Mouse (Mus musculus): ENCODE results near the gene Map3k10. TPM values are rescaled to one million over a fixed set of nuclear protein-coding genes. Genes with fewer than 3 reads are reported as not detected.

The Map3k10 gene
- polyA plus RNA-seq, 1 experiment: 39.4 TPM

DNA sequence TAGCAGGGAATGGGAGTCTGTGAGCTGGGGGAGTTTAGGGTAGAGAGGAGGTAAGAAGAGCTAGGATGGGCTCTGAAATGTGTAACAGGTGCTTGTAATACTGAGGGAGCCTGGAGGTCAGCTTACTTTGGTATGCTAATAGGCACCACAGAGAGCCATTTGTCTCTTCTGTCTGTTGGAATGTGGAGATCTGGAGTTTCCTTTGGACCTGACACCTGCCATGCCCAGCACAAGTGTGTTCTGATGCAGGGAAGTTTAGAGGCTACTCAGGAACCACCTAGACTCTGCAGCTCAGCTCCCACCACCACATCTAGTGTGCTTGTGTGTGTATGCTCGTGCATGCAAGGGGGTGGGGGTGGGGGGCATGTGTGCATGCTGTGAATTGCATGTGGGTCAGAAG is 52.2 kb downstream of the Map3k10 start:
- TF ChIP-seq TCF3 (IDR thresholded peaks at IDR 0.05; ENCODE audit: insufficient read length, low read depth) (no peak), E2F4 (IDR thresholded peaks at IDR 0.05; ENCODE audit: insufficient read depth) (no peak), MYOD1 (IDR thresholded peaks at IDR 0.05; ENCODE audit: control insufficient read depth in 1 of 3, insufficient read length in 2 of 3, low read depth in 2 of 3) (peak in 2 of 3 experiments; percentile 62 to 63), POLR2A (IDR thresholded peaks at IDR 0.05; ENCODE audit: insufficient read length, low read depth) (no peak), TCF12 (IDR thresholded peaks at IDR 0.05; ENCODE audit: insufficient read depth, poor library complexity, severe bottlenecking) (no peak), SRF (IDR thresholded peaks at IDR 0.05; ENCODE audit: control insufficient read depth, insufficient read length, low read depth) (no peak), USF1 (IDR thresholded peaks at IDR 0.05; ENCODE audit: low read depth) (no peak), CEBPB (IDR thresholded peaks at IDR 0.05; ENCODE audit: insufficient read depth, poor library complexity, severe bottlenecking) (no peak), MAX (IDR thresholded peaks at IDR 0.05; ENCODE audit: low read depth) (no peak), REST (IDR thresholded peaks at IDR 0.05; ENCODE audit: insufficient read depth, insufficient read length) (no peak), MYOG (IDR thresholded peaks at IDR 0.05; ENCODE audit: control insufficient read depth in 1 of 3, insufficient read depth in 1 of 3, insufficient read length in 2 of 3, low read depth in 2 of 3) (peak in 2 of 3 experiments; percentile 15 to 86), POLR2AphosphoS2 (IDR thresholded peaks at IDR 0.05; ENCODE audit: insufficient read length, low read depth) (no peak)
- H3K36me3 ChIP-seq (ENCODE audit: control insufficient read depth, insufficient read depth): peaks cover 46% of the 10 kb centered on the region
- H3K4me2 ChIP-seq (ENCODE audit: low read depth): peak overlapping the region; percentile 30
- no peaks in the 10 kb centered on the region for H3K79me2 ChIP-seq (ENCODE audit: control insufficient read depth, insufficient read depth)
- no peak overlapping the region for H3K4me3 ChIP-seq
- H3ac ChIP-seq (ENCODE audit: control insufficient read depth, insufficient read length): no peak overlapping the region
- H3K27me3 ChIP-seq (ENCODE audit: control insufficient read depth, insufficient read depth, insufficient read length): no peaks in the 10 kb centered on the region

- Histone ChIP-seq H3K27me3 (ENCODE audit: control insufficient read depth, insufficient read depth, insufficient read length) (no peaks in the 10 kb centered on the region), H3K36me3 (ENCODE audit: control insufficient read depth, insufficient read depth) (peaks cover 48% of the 10 kb centered on the region), H3K4me3 (no peak overlapping the region), H3K79me2 (ENCODE audit: control insufficient read depth, insufficient read depth) (no peaks in the 10 kb centered on the region), H3K4me2 (ENCODE audit: low read depth) (no peak overlapping the region), H3ac (ENCODE audit: control insufficient read depth, insufficient read length) (no peak overlapping the region)
- TF ChIP-seq MYOD1 (IDR thresholded peaks at IDR 0.05; ENCODE audit: control insufficient read depth in 1 of 3, insufficient read length in 2 of 3, low read depth in 2 of 3) (no peak), E2F4 (IDR thresholded peaks at IDR 0.05; ENCODE audit: insufficient read depth) (no peak), MYOG (IDR thresholded peaks at IDR 0.05; ENCODE audit: control insufficient read depth in 1 of 3, insufficient read depth in 1 of 3, insufficient read length in 2 of 3, low read depth in 2 of 3) (no peak), REST (IDR thresholded peaks at IDR 0.05; ENCODE audit: insufficient read depth, insufficient read length) (no peak), USF1 (IDR thresholded peaks at IDR 0.05; ENCODE audit: low read depth) (no peak), SRF (IDR thresholded peaks at IDR 0.05; ENCODE audit: control insufficient read depth, insufficient read length, low read depth) (no peak), TCF12 (IDR thresholded peaks at IDR 0.05; ENCODE audit: insufficient read depth, poor library complexity, severe bottlenecking) (no peak), POLR2A (IDR thresholded peaks at IDR 0.05; ENCODE audit: insufficient read length, low read depth) (no peak), TCF3 (IDR thresholded peaks at IDR 0.05; ENCODE audit: insufficient read length, low read depth) (no peak), CEBPB (IDR thresholded peaks at IDR 0.05; ENCODE audit: insufficient read depth, poor library complexity, severe bottlenecking) (no peak), POLR2AphosphoS2 (IDR thresholded peaks at IDR 0.05; ENCODE audit: insufficient read length, low read depth) (no peak), MAX (IDR thresholded peaks at IDR 0.05; ENCODE audit: low read depth) (no peak)
Observed at GRCm38 (mm10) chr7:27621028-27621427, 53.4 kb downstream of the Map3k10 start.

DNA sequence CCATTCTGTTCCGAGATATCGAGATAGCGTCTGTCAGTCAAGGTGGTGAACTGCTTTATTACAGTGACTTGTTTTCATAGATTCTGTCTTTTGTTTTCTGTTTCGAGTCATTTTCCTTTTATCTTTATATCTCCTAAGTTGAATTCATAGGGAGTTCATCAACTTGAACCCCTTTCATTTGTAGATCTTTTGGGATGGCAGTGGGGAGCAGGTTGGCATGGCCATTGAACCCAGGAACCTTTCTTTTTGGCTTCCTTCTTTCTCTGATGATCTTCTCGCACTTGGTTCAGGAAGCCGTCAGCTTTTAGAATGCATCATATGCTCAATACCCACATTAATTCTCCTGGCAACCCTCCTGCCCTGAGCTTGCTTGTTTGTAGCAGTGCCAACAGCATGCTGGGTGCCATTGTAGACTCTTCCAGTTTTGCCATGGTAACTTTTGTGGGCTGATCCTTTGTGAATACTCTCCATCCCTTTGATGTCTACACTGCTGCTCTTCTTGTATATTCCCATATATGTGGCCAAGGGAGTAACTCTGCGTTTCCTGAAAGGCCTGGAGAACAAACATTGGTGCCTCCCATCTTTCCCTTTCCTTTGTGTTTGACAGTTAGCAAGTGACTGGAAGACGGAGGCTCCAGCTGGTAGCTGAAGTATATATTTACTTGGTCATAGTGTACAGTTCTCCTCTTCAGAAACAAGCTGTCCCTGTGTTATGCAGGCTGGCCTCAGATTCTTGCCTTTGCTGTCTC is 60.5 kb downstream of the Map3k10 start:
- Histone ChIP-seq H3ac (ENCODE audit: control insufficient read depth, insufficient read length) (no peak overlapping the region), H3K27me3 (ENCODE audit: control insufficient read depth, insufficient read depth, insufficient read length) (no peaks in the 10 kb centered on the region), H3K4me3 (no peak overlapping the region), H3K79me2 (ENCODE audit: control insufficient read depth, insufficient read depth) (peaks cover 51% of the 10 kb centered on the region), H3K36me3 (ENCODE audit: control insufficient read depth, insufficient read depth) (peaks cover 30% of the 10 kb centered on the region), H3K4me2 (ENCODE audit: low read depth) (no peak overlapping the region)
- TF ChIP-seq USF1 (IDR thresholded peaks at IDR 0.05; ENCODE audit: low read depth): no peak
- no peak for TF ChIP-seq E2F4 (IDR thresholded peaks at IDR 0.05; ENCODE audit: insufficient read depth)
- TF ChIP-seq MYOD1 (IDR thresholded peaks at IDR 0.05; ENCODE audit: control insufficient read depth in 1 of 3, insufficient read length in 2 of 3, low read depth in 2 of 3): no peak
- TF ChIP-seq MYOG (IDR thresholded peaks at IDR 0.05; ENCODE audit: control insufficient read depth in 1 of 3, insufficient read depth in 1 of 3, insufficient read length in 2 of 3, low read depth in 2 of 3): no peak
- no peak for TF ChIP-seq REST (IDR thresholded peaks at IDR 0.05; ENCODE audit: insufficient read depth, insufficient read length)
- no peak for TF ChIP-seq POLR2AphosphoS2 (IDR thresholded peaks at IDR 0.05; ENCODE audit: insufficient read length, low read depth)
- no peak for TF ChIP-seq POLR2A (IDR thresholded peaks at IDR 0.05; ENCODE audit: insufficient read length, low read depth)
- TF ChIP-seq TCF12 (IDR thresholded peaks at IDR 0.05; ENCODE audit: insufficient read depth, poor library complexity, severe bottlenecking): no peak

DNA sequence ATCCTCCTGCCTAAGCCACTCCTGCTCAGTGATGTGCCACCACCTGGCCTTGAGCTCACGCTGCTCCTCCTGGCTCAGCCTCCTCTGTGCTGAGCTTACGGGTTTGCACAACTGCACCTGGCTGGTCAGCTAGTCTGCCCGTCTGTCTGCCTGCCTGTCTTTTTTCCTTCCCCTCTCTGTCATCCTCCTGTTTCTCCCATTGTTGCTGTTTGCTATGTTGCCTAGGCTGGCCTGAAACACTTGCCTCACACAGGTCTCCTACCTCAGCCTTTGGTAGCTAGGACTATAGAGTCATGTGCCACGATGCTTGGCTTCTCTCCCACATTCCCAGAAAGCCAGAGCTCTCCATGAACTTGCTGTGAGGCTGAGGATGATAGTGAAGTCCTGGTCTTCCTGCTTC is 61.5 kb downstream of the Map3k10 start:
- H3K27me3 ChIP-seq (ENCODE audit: control insufficient read depth, insufficient read depth, insufficient read length): no peaks in the 10 kb centered on the region
- TF ChIP-seq MYOG (IDR thresholded peaks at IDR 0.05; ENCODE audit: control insufficient read depth in 1 of 3, insufficient read depth in 1 of 3, insufficient read length in 2 of 3, low read depth in 2 of 3): no peak
- TF ChIP-seq REST (IDR thresholded peaks at IDR 0.05; ENCODE audit: insufficient read depth, insufficient read length): no peak
- no peak for TF ChIP-seq MYOD1 (IDR thresholded peaks at IDR 0.05; ENCODE audit: control insufficient read depth in 1 of 3, insufficient read length in 2 of 3, low read depth in 2 of 3)
- TF ChIP-seq POLR2AphosphoS2 (IDR thresholded peaks at IDR 0.05; ENCODE audit: insufficient read length, low read depth): no peak
- no peak for TF ChIP-seq CEBPB (IDR thresholded peaks at IDR 0.05; ENCODE audit: insufficient read depth, poor library complexity, severe bottlenecking)
- TF ChIP-seq E2F4 (IDR thresholded peaks at IDR 0.05; ENCODE audit: insufficient read depth): no peak
- TF ChIP-seq POLR2A (IDR thresholded peaks at IDR 0.05; ENCODE audit: insufficient read length, low read depth): no peak
- no peak for TF ChIP-seq TCF12 (IDR thresholded peaks at IDR 0.05; ENCODE audit: insufficient read depth, poor library complexity, severe bottlenecking)
- TF ChIP-seq SRF (IDR thresholded peaks at IDR 0.05; ENCODE audit: control insufficient read depth, insufficient read length, low read depth): no peak
- TF ChIP-seq MAX (IDR thresholded peaks at IDR 0.05; ENCODE audit: low read depth): no peak
- TF ChIP-seq USF1 (IDR thresholded peaks at IDR 0.05; ENCODE audit: low read depth): no peak
- TF ChIP-seq TCF3 (IDR thresholded peaks at IDR 0.05; ENCODE audit: insufficient read length, low read depth): no peak
- no peak overlapping the region for H3K4me2 ChIP-seq (ENCODE audit: low read depth)
- peaks cover 28% of the 10 kb centered on the region for H3K36me3 ChIP-seq (ENCODE audit: control insufficient read depth, insufficient read depth)
- H3ac ChIP-seq (ENCODE audit: control insufficient read depth, insufficient read length): no peak overlapping the region
- H3K79me2 ChIP-seq (ENCODE audit: control insufficient read depth, insufficient read depth): peaks cover 51% of the 10 kb centered on the region
- H3K4me3 ChIP-seq: no peak overlapping the region
